Mouse (Mus musculus) thymus, adult 2 months (tissue): Measurements from ENCODE around the gene Gm28308. TPM values are rescaled to one million over a fixed set of nuclear protein-coding genes. Genes with fewer than 3 reads are reported as not detected.

Experiments
- DNase-seq: peaks from one replicate; pipeline ENCODE4 v3.0.0; 2021
- H3K27ac ChIP-seq: fragments of 200-500 bp; 2 replicates; pipeline ENCODE4 v1.5.1; 2012; ENCODE audit warnings: low read length, control low read depth; ENCODE audit not compliant: control insufficient read depth, insufficient read depth
- H3K27me3 ChIP-seq: fragments of 200-500 bp; 2 replicates; pipeline ENCODE4 v1.6.1; 2012; ENCODE audit warnings: mild to moderate bottlenecking, low read length, moderate library complexity, mixed read lengths; ENCODE audit not compliant: control insufficient read depth, insufficient read depth
- H3K36me3 ChIP-seq: fragments of 200-500 bp; 2 replicates; pipeline ENCODE4 v1.6.1; 2012; ENCODE audit warnings: mild to moderate bottlenecking, low read length, moderate library complexity; ENCODE audit not compliant: control insufficient read depth, insufficient read depth
- H3K4me1 ChIP-seq: fragments of 200-500 bp; replicated peaks from 2 replicates; pipeline ENCODE4 v1.6.1; 2012; ENCODE audit warnings: low read length; ENCODE audit not compliant: control insufficient read depth, insufficient read depth
- H3K4me3 ChIP-seq: fragments of 200-500 bp; 2 replicates; pipeline ENCODE4 v1.5.1; 2012; ENCODE audit warnings: mild to moderate bottlenecking, low read length, control low read depth, moderate library complexity; ENCODE audit not compliant: control insufficient read depth, insufficient read depth
- CTCF ChIP-seq: fragments of 200-500 bp; IDR thresholded peaks from 2 replicates; pipeline ENCODE4 v1.5.1; 2012; ENCODE audit warnings: mild to moderate bottlenecking, control low read depth, low read length, moderate library complexity, borderline replicate concordance; ENCODE audit not compliant: control insufficient read depth, poor library complexity, insufficient read depth; ENCODE audit errors: extremely low read depth
- POLR2A ChIP-seq: fragments of 200-500 bp; IDR thresholded peaks from 2 replicates; pipeline ENCODE4 v1.6.1; 2012; ENCODE audit warnings: mild to moderate bottlenecking, low read length, control low read depth, moderate library complexity; ENCODE audit not compliant: control insufficient read depth, poor library complexity, insufficient read depth; ENCODE audit errors: extremely low read depth
- WGBS: fragments of 180-500 bp; shearing (Covaris S2); methylation state at CpG from one replicate; pipeline ENCODE4 v1.1.7; 2018; 5-methylcytosine and 5-hydroxymethylcytosine counted together
- polyA plus RNA-seq: library from polyadenylated mRNA; depleted of rRNA; stranded (reverse); fragments of >200 nt; gene quantifications from 2 replicates; pipeline ENCODE4 v1.2.3, GENCODE M21; 2012

The Gm28308 gene
- polyA plus RNA-seq, 1 experiment = 0.24 TPM

DNA sequence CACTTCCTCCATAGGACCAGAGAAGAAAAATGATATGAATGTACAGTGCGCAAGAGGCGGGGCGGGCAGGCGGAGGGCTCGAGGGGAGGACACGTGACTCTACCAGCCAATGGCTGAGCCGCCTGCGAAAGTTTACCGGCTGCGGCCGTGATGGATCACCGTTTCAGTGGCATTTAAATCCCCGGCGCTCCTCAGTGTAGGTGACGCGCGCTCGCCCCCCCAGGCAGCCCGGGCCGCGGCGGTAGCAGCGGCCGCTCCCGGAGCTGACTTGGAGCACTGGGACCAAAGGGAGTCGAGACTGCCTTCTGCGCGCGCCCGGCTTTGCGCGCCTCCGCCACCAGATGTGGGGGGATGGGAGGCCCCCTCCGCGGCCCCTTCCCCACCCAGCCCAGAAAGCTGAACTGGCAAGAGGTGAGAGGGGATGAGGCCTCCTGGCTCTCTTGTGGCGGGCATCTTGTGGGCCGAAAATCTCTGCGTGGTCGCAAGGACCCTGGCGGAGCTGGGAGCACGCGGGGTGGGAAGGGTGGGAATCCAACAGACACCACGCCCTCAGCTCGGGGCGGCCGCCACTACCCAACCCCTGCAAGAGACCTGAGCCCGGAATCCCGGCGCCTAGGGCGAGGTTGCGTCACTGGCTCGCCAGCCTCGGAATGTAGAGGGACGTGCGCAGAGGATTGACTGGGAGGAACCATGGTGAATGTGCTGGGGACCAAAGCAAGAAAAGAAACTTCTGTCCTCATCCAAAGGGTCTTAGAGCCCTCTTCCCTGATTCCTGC, 54.7 kb downstream of the Gm28308 start, which contains the start of gene Hoxa1:
TSS of gene Hoxa1 (minus strand) at position 42 of the 776 bp plus-strand sequence.
- Histone ChIP-seq H3K27ac (no peak within 1 kb of the TSS; the same call in 1 of the 2 replicates), H3K27me3 (peaks cover 12% of the 10 kb centered on the region; the same call in 1 of the 2 replicates), H3K4me1 (peaks cover 2% of the 10 kb centered on the region; the same call in 1 of the 2 replicates), H3K36me3 (no peaks in the 10 kb centered on the region), H3K4me3 (peak within 1 kb of the TSS; percentile 42)
- peak; percentile 66 for DNase-seq
- TF ChIP-seq CTCF = no peak
- 0 out of 2 replicates have a peak, but pooled peaks have one; percentile 15 for TF ChIP-seq POLR2A
- WGBS = 1% methylated on average over 55 of the region's 55 CpGs

DNA sequence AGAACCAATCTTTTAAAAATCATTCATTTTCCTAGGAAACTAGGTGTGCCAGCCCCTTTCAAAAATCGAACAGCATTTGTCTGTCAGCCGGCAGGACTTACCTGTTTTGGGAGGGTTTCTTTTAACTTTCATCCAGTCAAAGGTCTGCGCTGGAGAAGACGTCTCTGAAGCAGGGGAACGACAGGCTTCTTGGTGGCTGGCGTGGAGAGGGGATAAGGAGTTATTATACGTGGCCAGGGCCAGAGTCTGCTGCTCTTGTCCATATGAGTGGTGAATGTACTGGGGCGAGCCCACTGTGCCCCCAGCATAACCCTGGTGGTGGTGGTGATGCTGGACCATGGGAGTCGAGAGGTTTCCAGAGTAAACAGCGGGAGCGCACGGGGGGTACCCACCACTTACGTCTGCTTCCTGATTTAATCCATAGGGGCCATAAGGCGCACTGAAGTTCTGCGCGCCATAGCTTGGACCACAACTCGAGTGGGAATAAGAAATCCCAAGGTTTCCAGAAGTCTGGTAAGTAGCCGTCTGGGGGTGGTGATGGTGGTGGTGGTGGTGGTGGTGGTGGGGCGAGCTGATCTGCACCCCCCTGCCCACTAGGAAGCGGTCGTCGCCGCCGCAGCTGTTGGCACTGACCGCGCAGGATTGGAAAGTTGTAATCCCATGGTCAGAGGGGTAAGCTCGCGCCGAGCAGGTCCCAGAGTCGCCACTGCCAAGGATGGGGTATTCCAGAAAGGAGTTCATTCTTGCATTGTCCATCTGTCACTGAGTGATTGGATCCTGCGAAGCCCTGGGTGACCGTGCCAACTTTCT, 55.5 kb downstream of the Gm28308 start:
- 7% methylated on average over 32 of the region's 32 CpGs for WGBS
- H3K4me1 ChIP-seq = peaks cover 2% of the 10 kb centered on the region; the same call in 1 of the 2 replicates
- peaks cover 13% of the 10 kb centered on the region; the same call in 1 of the 2 replicates for H3K27me3 ChIP-seq
- no peaks in the 10 kb centered on the region for H3K36me3 ChIP-seq
- TF ChIP-seq CTCF = no peak
- no peak for TF ChIP-seq POLR2A
- no peak overlapping the region for H3K27ac ChIP-seq
- DNase-seq = no peak
- peak overlapping the region; percentile 42 for H3K4me3 ChIP-seq

DNA sequence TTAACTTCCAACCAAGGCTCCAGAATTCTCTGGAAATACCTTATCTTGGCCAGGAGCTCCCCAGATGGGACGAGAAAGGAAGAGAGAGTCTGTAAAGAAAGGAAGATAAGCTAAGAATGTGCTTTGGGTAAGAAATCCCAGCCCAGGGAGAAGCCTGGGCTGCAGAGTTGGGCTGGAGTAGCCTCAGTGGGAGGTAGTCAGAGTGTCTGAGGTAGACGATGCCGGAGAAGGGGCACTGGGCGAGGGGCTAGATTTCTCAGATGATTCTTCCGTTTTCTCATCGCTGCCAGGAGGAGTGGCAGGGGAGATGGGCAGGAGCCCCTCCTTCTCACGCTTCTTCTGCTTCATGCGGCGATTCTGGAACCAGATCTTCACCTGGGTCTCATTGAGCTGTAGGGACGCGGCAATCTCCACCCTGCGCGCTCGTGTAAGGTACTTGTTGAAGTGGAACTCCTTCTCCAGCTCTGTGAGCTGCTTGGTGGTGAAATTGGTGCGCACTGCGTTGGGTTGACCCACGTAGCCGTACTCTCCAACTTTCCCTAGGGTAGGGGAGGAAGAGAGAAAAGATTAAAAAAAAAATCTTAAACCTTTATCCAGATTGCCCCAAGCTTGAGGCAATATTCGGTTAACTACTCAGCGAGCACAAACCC, 56.5 kb downstream of the Gm28308 start:
- Histone ChIP-seq H3K4me1 (peaks cover 2% of the 10 kb centered on the region; the same call in 1 of the 2 replicates), H3K4me3 (no peak overlapping the region), H3K27me3 (peaks cover 16% of the 10 kb centered on the region; the same call in 1 of the 2 replicates), H3K27ac (no peak overlapping the region), H3K36me3 (no peaks in the 10 kb centered on the region)
- DNase-seq = no peak
- no peak for TF ChIP-seq POLR2A
- TF ChIP-seq CTCF = no peak
- WGBS = 18% methylated on average over 20 of the region's 20 CpGs

DNA sequence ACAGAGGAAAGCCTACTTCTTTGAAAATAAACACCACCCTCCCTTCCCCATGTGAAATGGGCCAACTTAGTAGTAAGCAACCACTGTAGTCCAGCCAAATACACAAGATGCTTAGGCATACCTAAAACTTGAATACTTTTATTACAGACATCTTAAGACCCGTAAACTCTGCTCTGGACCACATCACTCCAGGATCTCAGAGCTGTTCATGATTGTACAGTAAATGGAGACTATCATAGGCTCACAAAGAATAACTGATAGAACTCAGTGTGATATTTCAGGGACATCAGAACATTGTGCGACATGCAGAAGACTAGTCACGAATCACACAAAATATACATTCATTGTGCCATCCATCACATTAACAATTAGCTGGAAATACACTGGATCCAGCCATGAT, 57.7 kb downstream of the Gm28308 start:
- Histone ChIP-seq H3K4me1 (peaks cover 2% of the 10 kb centered on the region; the same call in 1 of the 2 replicates), H3K27me3 (peaks cover 18% of the 10 kb centered on the region), H3K4me3 (no peak overlapping the region), H3K36me3 (no peaks in the 10 kb centered on the region), H3K27ac (no peak overlapping the region)
- no peak for DNase-seq
- 92% methylated on average over 3 of the region's 3 CpGs for WGBS
- TF ChIP-seq CTCF (no peak), POLR2A (no peak)

DNA sequence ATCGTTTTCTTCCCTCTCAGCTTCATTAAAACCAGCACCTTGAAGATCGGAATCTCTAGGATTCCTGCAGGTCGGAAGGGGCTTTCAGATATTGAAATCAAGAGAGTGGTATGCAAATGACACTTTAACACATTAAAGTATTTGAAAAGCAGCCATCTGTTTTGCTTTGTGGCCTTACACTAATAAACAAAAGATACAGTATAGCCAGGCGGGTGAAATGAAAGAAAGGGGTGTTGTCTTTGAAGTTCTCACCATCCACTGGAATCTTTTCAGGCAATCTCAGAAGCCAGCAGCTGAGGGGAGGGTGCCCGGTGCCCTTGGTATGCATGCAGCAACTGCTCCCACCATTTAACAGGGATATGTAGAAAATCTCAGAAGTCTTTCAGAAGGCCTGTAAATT, 59.1 kb downstream of the Gm28308 start:
- no peak for DNase-seq
- peaks cover 19% of the 10 kb centered on the region for H3K27me3 ChIP-seq
- WGBS = 77% methylated on average over 5 of the region's 5 CpGs
- no peak overlapping the region for H3K4me3 ChIP-seq
- no peaks in the 10 kb centered on the region for H3K4me1 ChIP-seq
- no peaks in the 10 kb centered on the region for H3K36me3 ChIP-seq
- no peak for TF ChIP-seq CTCF
- TF ChIP-seq POLR2A = no peak
- no peak overlapping the region for H3K27ac ChIP-seq

DNA sequence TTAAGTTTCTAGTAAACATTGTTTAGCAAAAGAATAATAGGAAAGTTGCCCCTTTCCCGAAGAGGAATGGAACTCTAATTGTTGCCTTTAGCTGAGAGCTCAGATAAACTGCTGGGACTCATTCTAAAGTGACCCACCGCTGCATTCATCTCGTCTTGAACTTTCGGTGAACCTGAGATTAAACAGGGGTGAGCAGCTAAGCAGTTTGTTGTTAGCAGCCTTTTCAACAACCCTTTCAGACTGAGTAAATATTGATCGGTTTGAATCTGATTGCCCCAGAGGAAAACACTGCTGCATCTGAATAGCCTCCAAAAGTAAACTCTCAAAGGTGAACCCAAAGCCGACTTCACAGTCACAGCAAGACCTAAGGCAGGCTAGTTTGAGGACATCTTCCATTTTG, 59.9 kb downstream of the Gm28308 start:
- DNase-seq = no peak
- no peak for TF ChIP-seq POLR2A
- no peak for TF ChIP-seq CTCF
- WGBS = 23% methylated on average over 6 of the region's 6 CpGs
- no peaks in the 10 kb centered on the region for H3K36me3 ChIP-seq
- H3K4me3 ChIP-seq = no peak overlapping the region
- no peak overlapping the region for H3K27ac ChIP-seq
- H3K27me3 ChIP-seq = peaks cover 19% of the 10 kb centered on the region
- no peaks in the 10 kb centered on the region for H3K4me1 ChIP-seq
